Mouse (Mus musculus): ENCODE measurements around the gene Myo1d. TPM values are rescaled to one million over a fixed set of nuclear protein-coding genes. Genes with fewer than 3 reads are reported as not detected.

The Myo1d gene
- 1 to 10 TPM; 2.7 to 4.2 TPM for total RNA-seq (2021)
- long read RNA-seq, experiment 1, partial matches to known transcripts: 1 of 2 reads
- long read RNA-seq, experiment 1, other reads (novel, unspliced or antisense): 1 of 2 reads
- long read RNA-seq, experiment 2: 0 reads

DNA sequence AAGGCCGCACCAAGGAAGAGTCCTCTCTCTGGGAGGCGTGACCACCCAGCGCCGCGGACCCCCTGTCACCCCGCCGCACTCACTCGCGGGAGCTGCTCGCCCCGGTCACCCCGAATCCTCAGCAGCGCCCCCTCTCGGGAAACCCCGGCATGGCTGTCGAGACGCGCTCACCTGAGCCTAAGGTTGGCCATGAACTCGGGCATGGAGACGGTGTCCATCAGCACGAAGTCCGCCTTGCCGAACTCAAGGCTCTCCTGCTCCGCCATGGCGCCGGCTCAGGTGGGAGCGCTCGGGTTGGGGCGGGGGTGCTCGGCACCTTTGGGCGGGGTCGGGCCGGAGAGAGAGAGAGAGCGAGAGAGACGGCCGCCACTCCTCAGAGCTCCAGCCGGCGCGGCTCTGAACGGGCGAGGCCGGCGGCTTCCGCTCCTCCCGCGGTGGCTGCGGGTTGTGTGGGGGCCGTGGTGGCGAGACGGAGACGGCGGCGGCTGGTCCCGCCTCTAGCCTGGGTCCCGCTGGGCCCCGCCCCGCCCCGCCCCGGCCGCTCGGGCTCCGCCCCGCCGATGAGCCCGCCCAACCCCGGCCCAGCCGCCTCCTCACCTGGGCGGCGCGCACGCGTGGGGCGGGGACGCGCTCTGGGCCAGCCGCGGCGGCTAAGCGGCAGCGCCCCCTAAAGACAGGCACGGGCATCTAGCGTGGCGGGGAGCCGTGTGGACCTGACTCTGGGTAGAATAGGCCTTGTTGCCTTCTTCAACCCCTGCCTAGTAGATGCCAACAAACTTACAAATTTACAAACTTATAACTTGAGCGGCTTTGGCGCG lies at the start of gene Myo1d:
Gene Myo1d (minus strand): TSS at position 499 of the 818 bp plus-strand sequence.
- peak; percentile 83 for DNase-seq (ENCODE audit: low spot score)

DNA sequence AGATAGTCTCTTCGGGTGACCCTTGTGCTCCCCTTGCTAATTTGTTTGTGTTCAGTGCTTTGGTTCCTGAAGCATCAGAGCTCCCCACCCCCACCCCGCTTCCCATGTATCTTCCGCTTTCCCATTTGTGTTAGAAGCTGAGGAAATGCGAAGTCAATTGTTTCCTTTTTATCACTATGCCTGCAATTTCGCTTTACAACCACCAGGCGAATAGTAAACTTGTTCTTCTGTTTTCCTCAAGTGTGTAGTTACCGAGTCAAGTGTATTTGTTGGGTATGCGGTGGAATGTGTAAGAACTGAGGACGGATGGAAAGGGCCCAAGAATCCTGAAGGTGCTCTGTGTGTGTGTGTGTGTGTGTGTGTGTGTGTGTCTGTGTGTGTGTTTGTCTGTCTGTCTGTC lies 42.0 kb upstream of the Myo1d start:
- no peak for DNase-seq (ENCODE audit: low spot score)

DNA sequence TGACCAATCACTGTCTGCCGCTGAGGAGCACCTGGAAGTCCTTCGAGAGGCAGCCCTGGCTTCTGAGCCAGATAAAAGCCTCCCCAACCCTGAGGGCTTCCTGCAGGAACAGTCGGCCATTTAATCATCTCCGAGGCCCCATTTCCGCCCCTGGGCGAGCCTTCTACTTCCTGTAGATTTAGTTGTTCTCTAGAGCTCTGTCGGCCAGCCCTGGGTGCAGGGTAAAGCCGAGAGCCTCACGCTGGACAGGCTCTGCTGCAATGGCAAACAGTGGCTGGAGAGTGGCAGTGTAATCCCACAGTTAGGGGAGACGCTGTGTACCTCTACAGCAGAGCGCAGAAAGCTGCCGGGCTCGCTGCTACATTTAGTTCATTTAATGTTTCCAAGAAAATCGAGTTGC lies 41.5 kb upstream of the Myo1d start:
- no peak for DNase-seq (ENCODE audit: low spot score)

DNA sequence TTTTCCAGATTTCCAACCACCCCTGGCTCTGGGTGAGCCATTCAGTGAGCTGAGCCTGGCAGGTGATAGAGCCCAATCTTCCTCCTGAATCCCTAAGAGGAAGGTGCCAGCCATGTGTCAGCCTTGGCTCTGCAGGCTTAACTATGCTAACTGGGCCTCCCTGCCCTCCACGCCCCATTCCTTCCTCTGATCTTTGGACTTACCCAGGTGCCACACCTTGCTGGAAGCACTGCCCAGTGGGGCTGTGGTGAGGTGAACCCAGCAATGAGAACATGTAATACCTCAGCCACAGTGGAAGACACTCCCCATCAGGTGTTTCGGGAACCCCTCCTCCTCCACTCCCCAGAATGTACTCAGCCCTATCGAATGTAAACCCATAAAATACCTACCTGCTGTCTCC lies 40.3 kb upstream of the Myo1d start:
- DNase-seq (ENCODE audit: low spot score): no peak

DNA sequence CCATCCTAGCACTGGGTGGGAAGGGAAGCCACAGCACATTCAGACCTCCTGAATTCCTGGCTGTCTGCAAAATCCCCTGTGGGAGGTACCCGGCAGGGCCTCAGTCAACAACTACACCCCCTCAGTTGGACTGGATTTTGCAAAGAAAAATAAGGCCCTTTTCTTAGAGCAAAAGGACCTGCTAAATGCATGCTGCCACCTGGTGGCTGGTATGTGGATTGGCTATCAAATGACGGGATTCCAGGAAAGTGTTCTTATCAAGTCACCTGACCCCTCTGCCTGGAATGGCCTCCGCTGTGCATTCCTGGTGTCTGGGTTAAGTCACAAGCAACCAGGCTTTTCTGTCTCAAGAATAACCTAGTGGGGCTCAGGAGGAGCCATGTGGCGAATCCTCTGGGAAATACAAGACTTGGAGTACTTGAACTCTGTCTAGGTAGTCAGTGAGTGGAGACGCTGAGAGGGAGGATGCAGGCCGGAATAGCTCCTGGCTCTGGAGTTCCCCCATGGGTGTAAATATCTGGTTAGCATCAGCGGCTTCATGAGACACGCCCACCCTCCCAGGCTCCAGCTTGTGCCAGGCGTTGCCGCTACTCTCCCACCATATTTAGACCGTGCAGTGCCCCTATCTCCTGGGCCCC lies 38.4 kb upstream of the Myo1d start:
- DNase-seq (ENCODE audit: low spot score): peak; percentile 61

DNA sequence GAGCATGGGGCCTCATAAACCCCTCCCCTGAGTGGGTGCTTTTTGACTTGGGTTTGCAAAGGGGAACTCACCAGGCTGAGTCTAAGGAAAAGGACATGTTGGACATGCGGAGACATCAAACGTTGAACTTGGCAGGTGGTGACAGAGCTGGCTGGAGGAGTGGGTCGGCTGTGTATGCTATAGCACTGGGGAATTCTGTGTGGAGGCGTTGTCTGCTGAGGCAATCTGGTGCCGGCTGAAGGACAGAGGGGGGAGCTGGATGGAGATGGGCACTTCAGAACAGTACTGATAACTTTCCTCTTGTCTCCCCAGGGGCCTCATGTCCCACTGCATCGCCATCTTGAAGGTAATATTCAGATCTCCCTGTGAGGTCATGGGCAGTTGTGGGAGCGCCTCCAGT lies 35.5 kb upstream of the Myo1d start:
- DNase-seq (ENCODE audit: low spot score): no peak

DNA sequence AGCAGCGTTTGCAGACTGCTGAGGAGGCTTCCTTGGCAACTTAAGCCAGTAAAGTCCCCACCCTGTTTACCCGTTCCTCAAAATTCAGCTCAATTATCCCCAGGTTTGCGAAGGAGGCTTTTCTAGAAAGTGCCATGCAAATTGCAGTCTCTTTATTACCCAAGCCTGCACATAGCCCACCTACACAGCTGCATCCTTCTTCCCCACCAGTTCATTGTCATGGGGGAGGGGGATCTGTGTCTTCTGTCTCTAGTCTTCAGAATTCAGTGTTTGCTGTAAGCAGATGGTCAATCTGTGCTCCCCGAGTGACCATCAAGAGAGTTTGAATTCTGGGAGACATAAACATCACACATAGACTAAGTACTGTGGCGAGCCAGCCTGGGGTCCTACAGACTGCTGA lies 31.3 kb upstream of the Myo1d start:
- no peak for DNase-seq (ENCODE audit: low spot score)

DNA sequence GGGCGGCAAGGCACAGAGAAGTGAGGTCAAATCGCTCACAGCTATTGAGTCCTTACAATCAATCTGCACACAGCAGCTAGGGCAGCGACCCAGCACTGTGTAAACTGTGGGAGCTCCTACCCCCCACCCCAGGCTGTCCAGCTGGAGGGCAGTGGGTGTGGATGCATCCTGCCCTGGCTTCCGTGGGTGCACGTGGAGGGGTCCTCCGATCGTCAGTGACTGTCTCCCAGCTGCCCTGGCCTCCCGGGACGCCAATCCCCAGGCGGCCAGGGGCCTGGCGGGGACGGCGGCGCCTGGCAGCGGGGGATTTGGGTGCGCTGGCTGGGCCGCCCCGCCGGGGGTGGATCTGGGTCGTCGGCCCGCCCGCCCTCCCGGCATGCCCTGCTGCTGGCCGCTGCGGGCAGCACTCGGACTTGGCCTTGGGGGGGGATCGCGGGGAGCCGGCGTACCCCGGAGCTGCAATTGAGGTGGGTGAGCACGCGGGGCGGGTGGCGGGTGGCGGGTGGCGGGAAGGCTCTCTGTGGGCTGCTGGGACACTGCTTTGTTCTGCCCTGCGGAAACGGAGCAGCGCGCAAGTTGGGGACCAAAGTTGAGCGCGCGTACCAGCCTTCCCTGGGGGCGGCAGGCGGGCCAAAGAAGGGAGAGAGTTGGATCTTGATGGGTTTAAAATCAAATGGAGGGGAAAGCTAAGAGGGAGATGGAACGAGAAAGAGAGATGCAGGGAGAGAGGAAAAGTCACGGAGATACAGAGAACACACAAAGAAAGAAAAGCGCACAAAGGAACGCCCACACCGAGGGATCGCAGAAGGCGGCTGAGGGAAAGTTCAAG lies 30.4 kb upstream of the Myo1d start, which contains the start of gene Tmem98:
Gene Tmem98 (plus strand): TSS at position 183 of the 829 bp plus-strand sequence.
- DNase-seq (ENCODE audit: low spot score): no peak

DNA sequence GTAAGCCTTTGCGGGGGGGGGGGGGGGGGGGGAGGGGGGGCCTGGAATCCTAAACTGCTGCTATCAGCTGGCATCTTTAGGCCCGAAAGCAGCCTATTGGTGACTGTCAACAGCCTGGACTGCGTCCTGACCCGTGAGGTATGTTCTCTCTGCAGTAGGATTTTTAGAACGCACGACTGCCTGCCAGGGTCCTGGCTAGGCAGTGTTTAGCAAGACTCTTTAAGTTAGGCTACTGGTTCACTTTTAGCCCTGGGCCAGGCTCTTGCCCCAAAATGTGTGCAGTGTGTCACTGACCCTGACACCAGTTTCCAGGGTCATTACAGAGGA lies 29.8 kb upstream of the Myo1d start:
- DNase-seq (ENCODE audit: low spot score): no peak

DNA sequence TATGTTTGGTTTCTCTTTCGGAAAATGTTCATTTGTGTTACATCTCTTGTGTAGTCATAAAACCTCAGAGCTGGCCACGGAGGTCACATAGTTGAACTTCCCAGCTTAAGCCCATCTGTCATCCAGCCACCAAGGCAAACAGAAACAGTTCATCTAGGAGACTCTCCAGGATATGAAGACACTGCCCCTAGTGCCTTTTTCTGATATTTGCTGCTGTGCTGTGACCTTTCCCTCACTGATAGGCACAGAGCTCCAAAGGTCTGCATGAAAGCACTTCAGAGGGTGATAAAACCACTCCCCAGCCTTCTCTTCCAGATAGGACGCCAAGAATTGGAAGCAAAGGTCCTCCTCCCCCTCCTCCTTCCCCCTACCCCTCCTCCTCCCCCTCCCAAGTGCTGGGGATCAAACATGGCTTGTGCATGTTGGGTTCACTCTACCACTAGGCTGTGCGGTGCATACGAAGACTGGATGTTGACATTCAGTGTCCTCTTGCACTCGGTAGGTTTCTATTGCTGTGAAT lies 28.8 kb upstream of the Myo1d start:
- DNase-seq (ENCODE audit: low spot score): no peak

DNA sequence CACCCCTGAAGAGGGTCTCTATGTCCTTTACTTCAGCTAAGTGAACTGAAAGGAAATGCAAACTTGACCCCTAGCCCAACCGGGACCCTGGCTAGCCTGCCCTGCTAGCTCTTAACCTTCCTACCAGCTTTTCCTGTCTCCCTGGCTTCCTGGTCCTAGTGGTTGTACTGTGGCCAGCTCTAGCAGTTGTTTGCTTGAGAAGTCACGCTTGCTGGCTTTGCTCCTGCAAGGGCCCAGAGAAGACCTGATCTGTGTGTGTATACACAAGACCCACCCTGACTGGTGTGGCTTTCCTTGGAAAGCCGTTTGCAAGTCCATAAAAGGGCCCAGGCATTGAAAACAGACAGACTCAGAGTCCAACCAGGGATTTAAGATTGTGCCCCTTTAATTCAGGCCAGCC lies 22.9 kb upstream of the Myo1d start:
- peak; percentile 27 for DNase-seq (ENCODE audit: low spot score)

DNA sequence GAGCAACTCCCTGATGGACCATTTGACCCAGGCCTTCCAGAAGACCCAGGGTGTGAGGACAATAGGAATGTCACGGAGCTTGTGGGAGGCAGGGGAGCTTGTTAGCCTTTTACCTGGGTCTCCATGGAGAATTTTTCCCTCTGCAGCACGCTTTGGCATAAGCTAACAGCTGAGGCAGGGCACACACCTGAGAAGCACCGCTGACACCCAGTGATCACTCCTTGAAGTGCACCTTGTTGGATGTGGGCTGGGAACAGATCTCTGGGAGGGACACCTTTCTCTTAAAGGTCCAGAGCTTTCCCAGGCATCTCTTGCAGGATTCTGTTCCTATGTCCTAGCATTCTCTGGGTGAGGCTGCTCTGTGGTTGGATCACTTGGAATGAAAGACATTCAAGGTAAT lies 20.2 kb upstream of the Myo1d start:
- DNase-seq (ENCODE audit: low spot score): no peak

DNA sequence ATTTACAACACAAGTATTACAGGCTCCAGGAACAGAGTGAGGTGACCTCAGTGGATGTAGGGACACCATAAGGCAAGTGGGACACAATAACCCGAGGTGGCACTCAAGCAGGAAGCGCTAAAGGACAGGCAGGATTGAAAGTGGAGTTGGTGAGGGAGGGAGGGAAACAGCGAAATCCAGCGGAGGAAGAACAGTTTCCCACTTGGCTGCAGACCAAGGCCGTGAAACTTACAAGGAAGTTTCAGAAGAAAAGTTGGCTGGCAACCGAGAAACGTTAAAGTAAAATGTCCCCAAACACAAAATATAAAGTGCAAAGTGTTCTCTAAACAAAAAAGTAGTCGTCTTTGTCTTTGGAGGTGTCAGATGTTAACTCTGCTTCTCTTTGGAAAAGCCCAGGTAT lies 15.6 kb upstream of the Myo1d start:
- no peak for DNase-seq (ENCODE audit: low spot score)

DNA sequence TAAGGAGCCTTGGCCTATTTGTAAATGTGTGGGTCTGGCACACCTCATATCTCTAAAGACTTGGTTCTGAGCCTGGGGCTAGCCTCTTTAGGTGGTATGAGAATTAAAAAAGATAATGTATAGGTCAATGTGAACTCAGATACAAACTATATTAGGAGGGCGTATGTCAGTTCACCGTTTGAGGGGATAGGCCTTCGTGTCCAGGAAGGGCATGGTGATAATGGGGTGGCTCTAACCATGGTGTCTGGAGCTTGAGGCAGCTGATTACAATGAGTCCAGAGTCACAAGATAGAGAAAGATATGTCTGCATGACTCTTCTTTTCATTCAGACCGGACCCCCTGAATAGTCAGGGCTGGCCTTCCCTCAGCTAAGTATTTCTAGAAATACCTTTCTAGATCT lies 14.5 kb upstream of the Myo1d start:
- no peak for DNase-seq (ENCODE audit: low spot score)

DNA sequence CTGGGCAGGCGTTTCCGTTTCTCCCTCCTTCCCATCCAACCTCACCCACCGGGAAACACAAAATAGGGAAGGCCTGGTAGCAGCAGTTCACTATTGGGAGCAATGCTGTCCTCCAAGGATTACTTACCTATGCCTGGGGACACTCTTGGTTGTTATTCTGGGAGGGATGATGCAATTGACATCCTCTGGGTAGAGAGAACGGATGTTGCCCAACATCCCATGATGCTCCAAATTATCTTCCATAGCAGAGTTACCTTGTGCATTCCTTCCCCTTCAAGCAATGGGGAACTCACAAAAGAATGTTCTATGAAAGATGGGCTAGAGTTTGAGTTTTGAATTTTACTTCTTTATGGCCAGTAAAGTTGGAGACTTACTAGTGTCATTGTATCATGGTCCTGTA lies 13.6 kb upstream of the Myo1d start:
- no peak for DNase-seq (ENCODE audit: low spot score)

DNA sequence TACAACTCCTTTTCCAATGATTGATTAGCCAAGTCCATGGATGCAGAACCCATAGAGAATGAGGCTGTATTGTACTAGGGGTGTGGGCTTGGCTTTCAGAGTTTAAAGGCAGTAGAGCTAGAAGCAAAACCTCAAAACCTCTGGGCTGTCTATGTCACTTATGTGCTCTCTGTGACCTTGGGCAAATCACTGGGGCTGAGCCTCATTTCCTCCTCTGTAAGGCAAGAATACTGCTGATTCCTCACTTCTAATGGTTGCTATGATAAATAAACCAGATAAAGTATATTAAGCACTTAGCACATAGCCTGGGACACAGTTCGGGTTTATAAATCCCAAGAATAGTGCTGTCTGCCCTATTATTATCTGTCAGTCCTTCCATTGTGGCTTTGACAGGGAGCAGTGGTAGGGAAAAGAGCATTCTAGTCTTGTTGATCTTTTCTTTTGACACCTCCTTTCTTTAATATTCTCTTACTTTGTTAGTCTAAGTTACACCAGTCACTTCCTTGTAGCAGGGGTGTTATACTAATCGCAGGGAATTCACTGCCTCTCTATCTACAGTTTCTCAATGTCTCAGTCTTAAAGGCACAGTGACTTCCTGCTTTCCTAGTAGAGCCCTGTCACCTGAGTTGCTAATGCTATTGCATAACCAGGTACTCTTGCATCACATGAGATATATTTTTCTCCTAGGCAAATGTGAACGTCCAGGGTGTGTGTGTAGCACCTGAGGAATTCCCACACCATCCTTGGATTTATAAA lies 12.0 kb upstream of the Myo1d start:
- DNase-seq (ENCODE audit: low spot score): no peak

DNA sequence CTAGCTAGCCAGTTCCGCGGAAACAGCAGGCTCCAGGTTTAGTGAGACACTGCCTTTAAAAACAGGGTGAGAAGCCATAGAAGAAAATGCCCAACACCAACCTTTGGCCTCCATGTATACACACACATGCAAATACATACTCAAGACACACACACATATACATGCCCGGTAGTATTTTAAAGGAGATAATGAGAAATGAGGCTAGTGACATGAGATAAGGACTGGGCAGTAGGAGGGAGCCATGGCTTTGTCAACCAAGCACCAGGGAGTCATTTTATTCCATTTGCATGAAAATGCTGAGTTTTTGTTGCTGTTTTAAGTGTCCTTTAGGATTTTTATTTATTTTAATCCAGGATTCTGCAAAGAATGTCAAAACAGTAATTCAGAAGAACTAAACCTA lies 10.6 kb upstream of the Myo1d start:
- DNase-seq (ENCODE audit: low spot score): no peak

DNA sequence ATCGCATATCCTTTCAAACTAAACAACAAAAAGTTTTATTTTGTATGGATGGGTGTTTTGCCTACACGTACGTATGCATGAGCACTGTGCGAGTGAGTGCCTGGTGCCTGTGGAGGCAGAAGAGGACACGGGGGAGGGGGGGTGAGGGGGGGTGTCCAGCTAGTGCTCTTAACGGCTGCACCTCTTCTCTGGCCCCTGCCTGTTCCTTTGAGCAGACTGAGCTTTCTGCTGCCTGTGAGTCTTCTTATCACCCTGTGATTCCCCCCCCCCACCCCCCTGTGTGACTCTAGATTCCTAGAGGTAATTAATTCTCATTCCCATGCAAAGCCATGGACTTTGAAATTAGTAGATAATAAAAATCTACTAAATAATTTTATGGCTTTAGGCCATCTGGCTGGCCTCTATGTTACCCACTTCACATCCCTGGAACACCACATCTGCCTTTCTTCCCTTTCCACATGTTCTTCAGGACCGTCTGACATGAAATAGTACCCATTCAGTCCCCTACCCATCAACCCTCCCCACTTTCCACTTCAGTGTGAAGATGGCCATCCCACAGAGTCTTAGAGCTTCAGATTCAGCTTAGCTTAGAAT lies 9.9 kb upstream of the Myo1d start:
- no peak for DNase-seq (ENCODE audit: low spot score)

DNA sequence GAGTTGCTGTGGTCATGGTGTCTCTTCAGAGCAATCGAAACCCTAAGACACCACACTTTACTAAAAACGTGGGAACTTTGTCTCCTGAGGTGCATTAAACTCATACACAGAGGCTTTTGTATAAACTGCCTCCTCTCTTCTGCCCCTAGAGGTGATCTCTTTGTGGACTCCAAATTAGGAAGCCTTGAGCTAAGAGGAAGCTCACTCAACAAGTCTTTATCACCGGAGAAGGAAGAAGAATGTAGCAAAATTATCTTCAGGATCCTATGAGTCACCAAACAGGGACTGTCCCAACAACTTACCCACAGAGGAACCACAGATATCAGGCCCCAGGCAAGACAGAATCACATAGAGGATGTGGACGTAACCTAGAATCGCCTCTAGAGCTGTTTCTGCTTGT lies 5.8 kb upstream of the Myo1d start:
- DNase-seq (ENCODE audit: low spot score): no peak

DNA sequence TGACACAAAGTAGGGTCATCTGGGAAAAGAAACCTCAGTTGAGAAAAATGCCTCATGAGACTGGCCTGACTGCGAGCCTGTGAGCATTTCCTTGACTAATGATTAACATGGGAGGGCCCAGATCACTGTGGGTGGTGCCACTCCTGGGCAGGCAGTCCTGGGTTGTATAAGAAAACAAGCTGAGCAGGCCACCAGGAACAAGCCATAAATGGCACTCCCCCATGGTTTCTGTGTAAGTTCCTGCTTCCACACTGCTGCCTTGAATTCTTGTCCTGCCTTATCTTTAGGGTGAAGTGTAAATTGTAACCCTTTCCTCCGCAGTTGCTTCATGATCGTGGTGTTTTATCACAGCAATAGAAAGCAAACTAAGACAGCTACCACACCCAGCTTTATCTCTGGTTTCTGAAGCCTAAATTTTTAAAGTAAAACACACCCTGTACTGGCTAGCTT lies 4.5 kb upstream of the Myo1d start:
- DNase-seq (ENCODE audit: low spot score): no peak

DNA sequence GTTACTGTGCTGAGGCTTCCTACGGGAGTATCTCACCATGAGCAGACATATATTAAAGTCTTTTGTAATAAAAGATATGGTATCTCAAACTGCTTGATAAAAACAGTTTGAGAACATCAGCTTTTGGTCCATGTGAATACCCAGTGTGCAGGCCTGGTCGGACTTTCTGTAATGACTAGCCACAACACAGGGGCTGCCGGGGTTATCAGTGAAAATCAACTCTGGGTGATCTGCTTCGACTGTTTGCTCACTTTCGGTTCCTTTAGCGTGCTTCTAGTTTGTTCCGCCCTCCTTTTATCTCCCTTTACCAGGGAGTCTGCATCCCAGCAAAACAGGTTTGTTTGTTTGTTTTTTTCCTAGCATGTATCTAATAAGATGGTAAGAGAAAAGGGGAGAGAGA lies 3.6 kb upstream of the Myo1d start:
- no peak for DNase-seq (ENCODE audit: low spot score)
